8 mouse cellular contexts compared by ENCODE assay signal in genomic region chr7:102417398-102417797, GRCm38 (mm10). TPM values are rescaled to one million over a fixed set of nuclear protein-coding genes. Genes with fewer than 3 reads are reported as not detected.
DNase-seq lines count a peak whose midpoint lies in the region; ATAC-seq lines count a peak whose summit lies in the region.

No protein-coding gene starts in this region.

- peak; percentile 36 to 83 for DNase-seq in adrenal gland, adult (ENCODE audit: inconsistent age in 2 of 2, low spot score in 1 of 2)
- DNase-seq in adrenal gland, postnatal 4 days (ENCODE audit: low spot score in 2 of 2) = no peak
- peak; percentile 38 for DNase-seq in adrenal gland, adult 2 months
- DNase-seq in embryo, embryonic 11.5 days (ENCODE audit: low read depth, low spot score) = peak; percentile 56
- peak; percentile 63 to 71 for DNase-seq in heart, postnatal 10 days
- DNase-seq in kidney, postnatal 14 days = peak; percentile 55
- DNase-seq in lung, adult 18-20 months = peak; percentile 27 to 48

- no peak overlapping the region for H3K9ac ChIP-seq in neural tube, embryonic 15.5 days (replicated peaks)

- no peak overlapping the region for H3K27ac ChIP-seq in neural tube, embryonic 15.5 days (replicated peaks)

- H3K4me2 ChIP-seq in neural tube, embryonic 15.5 days = no peak overlapping the region

- intact Hi-C loops in heart, postnatal 10 days (cut with DNase I) = loop anchor here (1.0 kb wide), 2 partner anchors 150 to 159 kb away; partner anchors contain the start of gene Stim1

- 7% methylated on average over 4 of the region's 4 CpGs for WGBS in neural tube, embryonic 15.5 days

- H3K4me1 ChIP-seq in neural tube, embryonic 15.5 days = no peaks in the 10 kb centered on the region

- H3K4me3 ChIP-seq in neural tube, embryonic 15.5 days (replicated peaks) = no peak overlapping the region

- H3K9me3 ChIP-seq in neural tube, embryonic 15.5 days (replicated peaks) = no peaks in the 10 kb centered on the region

- no peaks in the 10 kb centered on the region for H3K27me3 ChIP-seq in neural tube, embryonic 15.5 days (replicated peaks)

- peak; percentile 86 for ATAC-seq in neural tube, embryonic 15.5 days (ENCODE audit: low FRiP score)

- H3K36me3 ChIP-seq in neural tube, embryonic 15.5 days = no peaks in the 10 kb centered on the region

RNA-seq across cellular contexts. Expression of gene Rrm1, which starts 24.1 kb away (rescaled TPM):
- 10 to 100 TPM; 72.0 to 73.4 TPM for total RNA-seq in adrenal gland, postnatal 4 days (2021)
- total RNA-seq in adrenal gland, adult 2 months (2021) = 10 to 100 TPM; 16.8 to 20.1 TPM
- polyA plus RNA-seq in adrenal gland, adult 2 months (2012; rRNA removed) = 3.2 and 4.1 TPM in 2 replicates
- total RNA-seq in heart, postnatal 10 days (2021) = 10 to 100 TPM; 36.2 to 41.2 TPM
- polyA plus RNA-seq in neural tube, embryonic 15.5 days (2015; fragmentation: Nextera tagmentation; extraction: Ambion mirVana) = 38.0 and 65.1 TPM in 2 replicates

Comparison
In these comparisons a context has a peak if more than half of its experiments do, and no peak if none do; other contexts are left out.
1. DNase-seq: peak in adrenal gland, adult (2 of 2), adrenal gland, adult 2 months (single experiment), embryo, embryonic 11.5 days (single experiment), heart, postnatal 10 days (2 of 2), kidney, postnatal 14 days (single experiment) and lung, adult 18-20 months (2 of 2); none in adrenal gland, postnatal 4 days (0 of 2).